Mouse (Mus musculus) intestine, embryonic 16.5 days (tissue): Measurements from ENCODE around the gene Kcnt2. TPM values are rescaled to one million over a fixed set of nuclear protein-coding genes. Genes with fewer than 3 reads are reported as not detected.

Experiments used
- ATAC-seq: fragments of 200-750 bp; cut with Nextera tagmentation; 2 replicates; pipeline ENCODE4 v1.8.0; 2017; ENCODE audit warnings: moderate TSS enrichment, moderate library complexity
- H3K27ac ChIP-seq: fragments of 300-500 bp; sonication (generic); 2 replicates; pipeline ENCODE4 v1.5.1; 2014; ENCODE audit warnings: mild to moderate bottlenecking, low read length
- H3K27me3 ChIP-seq: fragments of 300-500 bp; sonication (generic); replicated peaks from 2 replicates; pipeline ENCODE4 v1.6.1; 2014; ENCODE audit warnings: low read length, control low read depth, mixed read lengths; ENCODE audit not compliant: control insufficient read depth, insufficient read depth
- H3K36me3 ChIP-seq: fragments of 300-500 bp; sonication (generic); 2 replicates; pipeline ENCODE4 v1.6.1; 2014; ENCODE audit warnings: low read length, control low read depth; ENCODE audit not compliant: control insufficient read depth, insufficient read depth
- H3K4me1 ChIP-seq: fragments of 300-500 bp; sonication (generic); 2 replicates; pipeline ENCODE4 v1.6.1; 2014; ENCODE audit warnings: low read length, control low read depth, mixed read lengths; ENCODE audit not compliant: control insufficient read depth, insufficient read depth
- H3K4me2 ChIP-seq: fragments of 300-500 bp; sonication (generic); 2 replicates; pipeline ENCODE4 v1.6.1; 2014; ENCODE audit warnings: low read depth, low read length, control low read depth
- H3K4me3 ChIP-seq: fragments of 300-500 bp; sonication (generic); 2 replicates; pipeline ENCODE4 v1.5.1; 2014; ENCODE audit warnings: mild to moderate bottlenecking, low read length
- H3K9ac ChIP-seq: fragments of 300-500 bp; sonication (generic); 2 replicates; pipeline ENCODE4 v1.6.1; 2014; ENCODE audit warnings: low read depth, low read length
- H3K9me3 ChIP-seq: fragments of 300-500 bp; sonication (generic); 2 replicates; pipeline ENCODE4 v1.6.1; 2016; ENCODE audit warnings: low read length, control low read depth; ENCODE audit not compliant: control insufficient read depth
- WGBS: fragments of 180-500 bp; shearing (Covaris S2); extraction: QIAGEN DNeasy Blood & Tissue Kit; methylation state at CpG from one replicate; pipeline ENCODE4 v1.1.7; 2014; 5-methylcytosine and 5-hydroxymethylcytosine counted together
- polyA plus RNA-seq: library from polyadenylated mRNA; unstranded; fragments of >200 nt; fragmentation: Nextera tagmentation; extraction: Ambion mirVana; gene quantifications from 2 replicates; pipeline ENCODE4 v1.2.1, GENCODE M21; 2015

Gene Kcnt2
- polyA plus RNA-seq, 1 experiment from 2014 or later: 1.3 TPM

- no peaks in the 10 kb centered on the region for H3K27me3 ChIP-seq
- no peak overlapping the region for H3K27ac ChIP-seq
- no peak for ATAC-seq
- no peak overlapping the region for H3K4me2 ChIP-seq
- no peaks in the 10 kb centered on the region for H3K4me1 ChIP-seq
- H3K9me3 ChIP-seq: no peaks in the 10 kb centered on the region
- 86% methylated on average over 3 of the region's 3 CpGs for WGBS
- H3K4me3 ChIP-seq: no peak overlapping the region
- no peaks in the 10 kb centered on the region for H3K36me3 ChIP-seq
- H3K9ac ChIP-seq: no peak overlapping the region
Measured at GRCm38 (mm10) chr1:140273624-140274023, 27.7 kb downstream of the Kcnt2 start.

- Histone ChIP-seq H3K4me2 (no peak overlapping the region), H3K36me3 (no peaks in the 10 kb centered on the region), H3K4me1 (no peaks in the 10 kb centered on the region), H3K4me3 (no peak overlapping the region), H3K9me3 (no peaks in the 10 kb centered on the region), H3K27ac (no peak overlapping the region), H3K27me3 (no peaks in the 10 kb centered on the region), H3K9ac (no peak overlapping the region)
- ATAC-seq: no peak
Measured at GRCm38 (mm10) chr1:140275813-140276212, 29.9 kb downstream of the Kcnt2 start.

DNA sequence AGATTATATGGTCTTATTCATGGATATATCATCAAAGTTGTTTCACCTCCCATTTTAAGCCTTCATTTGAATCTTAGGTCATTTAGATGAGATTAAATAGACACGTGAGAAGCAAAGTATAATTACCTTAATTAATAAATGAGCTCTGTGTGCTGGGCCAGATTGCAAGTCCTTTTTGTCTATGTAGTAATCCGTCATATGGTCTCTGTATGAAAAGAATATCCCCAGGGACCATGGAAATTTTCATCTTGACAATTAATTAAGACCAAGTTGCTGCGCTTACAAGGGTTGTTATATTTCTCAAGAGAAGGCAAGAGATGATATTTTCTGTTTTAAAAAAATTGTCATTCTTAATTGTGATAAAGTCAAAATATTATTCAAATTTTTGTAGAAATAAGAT, 47.2 kb downstream of the Kcnt2 start:
- Histone ChIP-seq H3K9ac (no peak overlapping the region), H3K27ac (no peak overlapping the region), H3K36me3 (no peaks in the 10 kb centered on the region), H3K27me3 (no peaks in the 10 kb centered on the region), H3K4me3 (no peak overlapping the region), H3K4me1 (no peaks in the 10 kb centered on the region), H3K4me2 (no peak overlapping the region), H3K9me3 (no peaks in the 10 kb centered on the region)
- 80% methylated on average over 3 of the region's 3 CpGs for WGBS
- ATAC-seq: no peak

GRCm38 (mm10) chr1:140295482-140295881, 49.5 kb downstream of the Kcnt2 start:
- no peaks in the 10 kb centered on the region for H3K27me3 ChIP-seq
- H3K9me3 ChIP-seq: no peaks in the 10 kb centered on the region
- H3K36me3 ChIP-seq: no peaks in the 10 kb centered on the region
- H3K4me2 ChIP-seq: no peak overlapping the region
- H3K9ac ChIP-seq: no peak overlapping the region
- H3K4me3 ChIP-seq: no peak overlapping the region
- ATAC-seq: no peak
- no peak overlapping the region for H3K27ac ChIP-seq
- H3K4me1 ChIP-seq: no peaks in the 10 kb centered on the region

- no peak overlapping the region for H3K4me3 ChIP-seq
Measured at GRCm38 (mm10) chr1:140304244-140304643, 58.3 kb downstream of the Kcnt2 start.

GRCm38 (mm10) chr1:140305344-140305743, 59.4 kb downstream of the Kcnt2 start:
- H3K27ac ChIP-seq: no peak overlapping the region
- no peaks in the 10 kb centered on the region for H3K27me3 ChIP-seq
- H3K9ac ChIP-seq: no peak overlapping the region
- no peaks in the 10 kb centered on the region for H3K4me1 ChIP-seq
- H3K36me3 ChIP-seq: no peaks in the 10 kb centered on the region
- peaks cover 5% of the 10 kb centered on the region; the same call in 1 of the 2 replicates for H3K9me3 ChIP-seq
- ATAC-seq: no peak
- no peak overlapping the region for H3K4me3 ChIP-seq
- no peak overlapping the region for H3K4me2 ChIP-seq

More at GRCm38 (mm10) chr1:140304244-140304643, 58.3 kb downstream of the Kcnt2 start:
- Histone ChIP-seq H3K9me3 (peaks cover 5% of the 10 kb centered on the region; the same call in 1 of the 2 replicates), H3K36me3 (no peaks in the 10 kb centered on the region), H3K9ac (no peak overlapping the region), H3K27me3 (no peaks in the 10 kb centered on the region), H3K4me1 (no peaks in the 10 kb centered on the region), H3K4me2 (no peak overlapping the region), H3K27ac (no peak overlapping the region)
- no peak for ATAC-seq
- WGBS: 85% methylated on average over 1 of the region's 1 CpGs

- Histone ChIP-seq H3K27me3 (no peaks in the 10 kb centered on the region), H3K4me1 (no peaks in the 10 kb centered on the region), H3K27ac (no peak overlapping the region), H3K4me3 (no peak overlapping the region), H3K9ac (no peak overlapping the region), H3K36me3 (no peaks in the 10 kb centered on the region), H3K9me3 (peaks cover 5% of the 10 kb centered on the region; the same call in 1 of the 2 replicates), H3K4me2 (no peak overlapping the region)
- no peak for ATAC-seq
- WGBS: 48% methylated on average over 2 of the region's 2 CpGs
Measured at GRCm38 (mm10) chr1:140306339-140306738, 60.4 kb downstream of the Kcnt2 start.

GRCm38 (mm10) chr1:140310739-140311138, 64.8 kb downstream of the Kcnt2 start:
- Histone ChIP-seq H3K27ac (no peak overlapping the region), H3K9ac (no peak overlapping the region), H3K9me3 (no peaks in the 10 kb centered on the region), H3K27me3 (no peaks in the 10 kb centered on the region), H3K36me3 (no peaks in the 10 kb centered on the region), H3K4me1 (no peaks in the 10 kb centered on the region), H3K4me2 (no peak overlapping the region), H3K4me3 (no peak overlapping the region)
- ATAC-seq: no peak
- 85% methylated on average over 2 of the region's 2 CpGs for WGBS

- H3K9ac ChIP-seq: no peak overlapping the region
- no peaks in the 10 kb centered on the region for H3K27me3 ChIP-seq
- H3K4me3 ChIP-seq: no peak overlapping the region
- no peak for ATAC-seq
- no peak overlapping the region for H3K4me2 ChIP-seq
- H3K36me3 ChIP-seq: no peaks in the 10 kb centered on the region
- 83% methylated on average over 3 of the region's 3 CpGs for WGBS
- no peaks in the 10 kb centered on the region for H3K4me1 ChIP-seq
- no peak overlapping the region for H3K27ac ChIP-seq
- H3K9me3 ChIP-seq: no peaks in the 10 kb centered on the region
Measured at GRCm38 (mm10) chr1:140325088-140325487, 79.1 kb downstream of the Kcnt2 start.

- Histone ChIP-seq H3K4me2 (no peak overlapping the region), H3K4me1 (no peaks in the 10 kb centered on the region), H3K36me3 (no peaks in the 10 kb centered on the region), H3K9ac (no peak overlapping the region), H3K27ac (no peak overlapping the region), H3K4me3 (no peak overlapping the region), H3K27me3 (no peaks in the 10 kb centered on the region), H3K9me3 (no peaks in the 10 kb centered on the region)
- WGBS: 83% methylated on average over 3 of the region's 3 CpGs
- no peak for ATAC-seq
Measured at GRCm38 (mm10) chr1:140326709-140327108, 80.8 kb downstream of the Kcnt2 start.
